In the genomic region with DNA sequence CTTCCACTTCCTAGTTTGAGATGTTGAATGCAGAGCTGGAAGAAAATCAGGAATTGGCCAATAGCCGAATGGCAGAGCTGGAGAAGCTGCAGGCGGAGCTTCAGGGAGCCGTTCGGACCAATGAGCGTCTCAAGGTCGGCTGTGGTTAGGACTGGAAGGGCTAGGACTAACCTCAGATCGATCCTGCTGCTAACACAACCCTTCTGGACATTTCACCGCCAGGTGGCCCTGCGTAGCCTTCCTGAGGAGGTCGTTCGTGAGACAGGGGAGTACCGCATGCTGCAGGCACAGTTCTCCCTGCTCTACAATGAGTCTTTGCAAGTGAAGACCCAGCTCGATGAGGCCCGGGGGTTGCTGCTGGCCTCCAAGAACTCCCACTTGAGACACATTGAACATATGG, we compare ENCODE assay signal across 18 mouse cellular contexts. TPM values are rescaled to one million over a fixed set of nuclear protein-coding genes. Genes with fewer than 3 reads are reported as not detected.
"Had no signal": no experiment of that assay in that cellular context is flagged by ENCODE, and none has a peak within 500 bp of the region (broad histone marks: within the 10 kb centered on the region; RNA-seq: fewer than 3 reads in every experiment).

No protein-coding gene starts in this region.

- H3K27ac ChIP-seq: liver, embryonic 13.5 days; liver, embryonic 15.5 days; lung, embryonic 15.5 days; macrophage; midbrain, embryonic 13.5 days; midbrain, embryonic 15.5 days; neural tube, embryonic 12.5 days; stomach, embryonic 15.5 days; stomach, postnatal 0 days had no signal

- DNase-seq: liver, embryonic 13.5 days; liver, postnatal 0 days; lung, adult 2 months; lung, postnatal 14 days; lung, postnatal 36 days; right cerebral cortex, postnatal 25 days; thymus, adult 2 months; thymus, postnatal 25 days; thymus, postnatal 4 days had no signal

- H3K4me3 ChIP-seq: liver, embryonic 13.5 days; liver, embryonic 15.5 days; lung, embryonic 15.5 days; megakaryocyte, embryonic 14.5 days; midbrain, embryonic 13.5 days; midbrain, embryonic 15.5 days; neural tube, embryonic 12.5 days; stomach, embryonic 15.5 days had no signal

- H3K27me3 ChIP-seq: liver, embryonic 13.5 days; liver, embryonic 15.5 days; lung, embryonic 15.5 days; megakaryocyte, embryonic 14.5 days; midbrain, embryonic 13.5 days; midbrain, embryonic 15.5 days; neural tube, embryonic 12.5 days; stomach, embryonic 15.5 days had no signal

RNA-seq across cellular contexts. Expression of a gene that starts 31.4 kb away (rescaled TPM):
- polyA plus RNA-seq: macrophage had no signal
